Mouse (Mus musculus) midbrain, embryonic 10.5 days (tissue): ENCODE measurements around the gene Fbxw13. TPM values are rescaled to one million over a fixed set of nuclear protein-coding genes. Genes with fewer than 3 reads are reported as not detected.

ENCODE experiments used
- polyA plus RNA-seq: library from polyadenylated mRNA; unstranded; fragments of >200 nt; fragmentation: Nextera tagmentation; extraction: Ambion mirVana; gene quantifications from 2 replicates; pipeline ENCODE4 v1.2.1, GENCODE M21; 2016

Gene Fbxw13
- polyA plus RNA-seq, 1 experiment from 2014 or later: not detected

Other genes with a start within 250 kb of the Fbxw13 start
- gene Col7a1, start 242.4 kb downstream of the Fbxw13 start, polyA plus RNA-seq: 2.3 and 2.4 TPM in 2 replicates
- not detected in 2 replicates for gene Ucn2, start 210.0 kb downstream of the Fbxw13 start, polyA plus RNA-seq
- 11.9 and 13.9 TPM in 2 replicates for gene Pfkfb4, start 204.2 kb downstream of the Fbxw13 start, polyA plus RNA-seq
- 32.9 and 37.2 TPM in 2 replicates for gene Shisa5, start 157.4 kb downstream of the Fbxw13 start, polyA plus RNA-seq
- 7.5 and 10.1 TPM in 2 replicates for gene Trex1, start 136.2 kb downstream of the Fbxw13 start, polyA plus RNA-seq
- gene Atrip, start 121.9 kb downstream of the Fbxw13 start, polyA plus RNA-seq: 32.1 and 33.4 TPM in 2 replicates
- 14.5 and 14.9 TPM in 2 replicates for gene Ccdc51, start 113.5 kb downstream of the Fbxw13 start, polyA plus RNA-seq
- gene Tma7, start 113.4 kb downstream of the Fbxw13 start, polyA plus RNA-seq: 733 and 761 TPM in 2 replicates
- 24.9 and 36.8 TPM in 2 replicates for gene Plxnb1, start 100.6 kb downstream of the Fbxw13 start, polyA plus RNA-seq
- not detected in 2 replicates for gene Fbxw21, start 33.9 kb downstream of the Fbxw13 start, polyA plus RNA-seq
- gene Fbxw20, start 38.8 kb upstream of the Fbxw13 start, polyA plus RNA-seq: not detected in 2 replicates
- not detected in 2 replicates for gene Fbxw14, start 91.7 kb upstream of the Fbxw13 start, polyA plus RNA-seq
- not detected in 2 replicates for gene Fbxw28, start 143.7 kb upstream of the Fbxw13 start, polyA plus RNA-seq
- gene Fbxw22, start 208.3 kb upstream of the Fbxw13 start, polyA plus RNA-seq: not detected in 2 replicates